Mouse (Mus musculus): ENCODE results near the gene Slc51a. TPM values are rescaled to one million over a fixed set of nuclear protein-coding genes. Genes with fewer than 3 reads are reported as not detected.

Slc51a gene
- polyA plus RNA-seq, 1 experiment from 2014 or later, result 0.39 TPM

- Histone ChIP-seq H3K27ac (replicated peaks) (no peak overlapping the region), H3K36me3 (replicated peaks) (no peaks in the 10 kb centered on the region; the same call in 1 of the 2 replicates), H3K4me1 (peaks cover 23% of the 10 kb centered on the region), H3K27me3 (replicated peaks; ENCODE audit: low read depth, poor library complexity, severe bottlenecking) (no peaks in the 10 kb centered on the region), H3K4me3 (no peak overlapping the region), H3K9me3 (no peaks in the 10 kb centered on the region)
- no peak for DNase-seq (ENCODE audit: low spot score)
- WGBS, result 79% methylated on average over 2 of the region's 2 CpGs
Observed at GRCm38 (mm10) chr16:32433138-32433537, 54.5 kb downstream of the Slc51a start.

- Histone ChIP-seq H3K4me3 (peak overlapping the region; percentile 79; the same call in 1 of the 2 replicates), H3K9me3 (no peaks in the 10 kb centered on the region), H3K27ac (replicated peaks) (no peak overlapping the region), H3K36me3 (replicated peaks) (no peaks in the 10 kb centered on the region), H3K27me3 (replicated peaks; ENCODE audit: low read depth, poor library complexity, severe bottlenecking) (no peaks in the 10 kb centered on the region), H3K4me1 (peaks cover 17% of the 10 kb centered on the region)
- no peak for DNase-seq (ENCODE audit: low spot score)
- 88% methylated on average over 1 of the region's 1 CpGs for WGBS
Observed at GRCm38 (mm10) chr16:32431926-32432325, 55.8 kb downstream of the Slc51a start.

- peak overlapping the region; percentile 91 for H3K27ac ChIP-seq (replicated peaks)
- no peaks in the 10 kb centered on the region for H3K36me3 ChIP-seq (replicated peaks)
Observed at GRCm38 (mm10) chr16:32431047-32431591, 56.6 kb downstream of the Slc51a start.

GRCm38 (mm10) chr16:32430474-32431046, 57.1 kb downstream of the Slc51a start, which contains the start of gene Pcyt1a:
Gene Pcyt1a, plus strand, starts transcription at chr16:32430921.
- no peaks in the 10 kb centered on the region for H3K9me3 ChIP-seq
- WGBS, result under 1% methylated on average over 54 of the region's 54 CpGs

More at GRCm38 (mm10) chr16:32431047-32431591, 56.6 kb downstream of the Slc51a start:
- Histone ChIP-seq H3K9me3 (no peaks in the 10 kb centered on the region), H3K27me3 (replicated peaks; ENCODE audit: low read depth, poor library complexity, severe bottlenecking) (no peaks in the 10 kb centered on the region), H3K4me1 (peaks cover 17% of the 10 kb centered on the region), H3K4me3 (peak overlapping the region; percentile 79)
- 4% methylated on average over 28 of the region's 28 CpGs for WGBS
- DNase-seq (ENCODE audit: low spot score), result no peak

GRCm38 (mm10) chr16:32427506-32427905, 60.2 kb downstream of the Slc51a start:
- no peak overlapping the region for H3K4me3 ChIP-seq
- H3K27ac ChIP-seq (replicated peaks), result no peak overlapping the region
- DNase-seq (ENCODE audit: low spot score), result no peak
- WGBS, result 87% methylated on average over 3 of the region's 3 CpGs
- H3K9me3 ChIP-seq, result no peaks in the 10 kb centered on the region
- H3K4me1 ChIP-seq, result peaks cover 17% of the 10 kb centered on the region
- H3K36me3 ChIP-seq (replicated peaks), result no peaks in the 10 kb centered on the region
- H3K27me3 ChIP-seq (replicated peaks; ENCODE audit: low read depth, poor library complexity, severe bottlenecking), result no peaks in the 10 kb centered on the region

More at GRCm38 (mm10) chr16:32430474-32431046, 57.1 kb downstream of the Slc51a start, which contains the start of gene Pcyt1a:
- DNase-seq (ENCODE audit: low spot score), result peak; percentile 96
- H3K27ac ChIP-seq (replicated peaks), result peak within 1 kb of the TSS; percentile 91
- H3K4me1 ChIP-seq, result peaks cover 17% of the 10 kb centered on the region
- peak within 1 kb of the TSS; percentile 79 for H3K4me3 ChIP-seq
- H3K36me3 ChIP-seq (replicated peaks), result no peaks in the 10 kb centered on the region
- H3K27me3 ChIP-seq (replicated peaks; ENCODE audit: low read depth, poor library complexity, severe bottlenecking), result no peaks in the 10 kb centered on the region

Other genes with a start within 250 kb of the Slc51a start
- gene Fbxo45, start 240.7 kb downstream of the Slc51a start, polyA plus RNA-seq (2016; fragmentation: Nextera tagmentation; extraction: Ambion mirVana), result 13.8 and 15.4 TPM in 2 replicates
- 19.0 and 19.4 TPM in 2 replicates for gene Wdr53, start 240.7 kb downstream of the Slc51a start, polyA plus RNA-seq (2016; fragmentation: Nextera tagmentation; extraction: Ambion mirVana)
- gene Smco1, start 216.4 kb downstream of the Slc51a start, polyA plus RNA-seq (2016; fragmentation: Nextera tagmentation; extraction: Ambion mirVana), result not detected in 2 replicates
- gene Rnf168, start 210.4 kb downstream of the Slc51a start, polyA plus RNA-seq (2016; fragmentation: Nextera tagmentation; extraction: Ambion mirVana), result 29.0 and 33.9 TPM in 2 replicates
- 27.0 and 32.2 TPM in 2 replicates for gene Ubxn7, start 155.6 kb downstream of the Slc51a start, polyA plus RNA-seq (2016; fragmentation: Nextera tagmentation; extraction: Ambion mirVana)
- not detected in 2 replicates for gene Tm4sf19, start 87.4 kb downstream of the Slc51a start, polyA plus RNA-seq (2016; fragmentation: Nextera tagmentation; extraction: Ambion mirVana)
- gene Tctex1d2, start 68.2 kb downstream of the Slc51a start, polyA plus RNA-seq (2016; fragmentation: Nextera tagmentation; extraction: Ambion mirVana), result 32.5 and 34.1 TPM in 2 replicates
- gene Pcyt1a, start 57.0 kb downstream of the Slc51a start, polyA plus RNA-seq (2016; fragmentation: Nextera tagmentation; extraction: Ambion mirVana), result 43.8 and 46.4 TPM in 2 replicates
- not detected in 2 replicates for gene Zdhhc19, start 8.4 kb upstream of the Slc51a start, polyA plus RNA-seq (2016; fragmentation: Nextera tagmentation; extraction: Ambion mirVana)
- gene Tfrc, start 121.0 kb upstream of the Slc51a start, polyA plus RNA-seq (2016; fragmentation: Nextera tagmentation; extraction: Ambion mirVana), result 50.0 and 61.5 TPM in 2 replicates
- 8.6 and 8.7 TPM in 2 replicates for gene Tnk2, start 156.0 kb upstream of the Slc51a start, polyA plus RNA-seq (2016; fragmentation: Nextera tagmentation; extraction: Ambion mirVana)
- 0.26 and 0.29 TPM in 2 replicates for gene Muc4, start 248.0 kb upstream of the Slc51a start, polyA plus RNA-seq (2016; fragmentation: Nextera tagmentation; extraction: Ambion mirVana)